Mouse (Mus musculus) megakaryocyte, embryonic 14.5 days (primary cell): ENCODE data around the gene Tmc4. TPM values are rescaled to one million over a fixed set of nuclear protein-coding genes. Genes with fewer than 3 reads are reported as not detected.
"Not testable (repeated sequence)": the region's sequence is repeated elsewhere in the genome, so short reads cannot be mapped to it uniquely, and the experiment has no call there.

Experiments
- H3K27me3 ChIP-seq: replicated peaks from 2 replicates; pipeline ENCODE3; 2012; ENCODE audit warnings: inconsistent platforms
- H3K36me3 ChIP-seq: replicated peaks from 2 replicates; pipeline ENCODE3; 2012; ENCODE audit warnings: low read length, inconsistent platforms, mixed read lengths
- H3K4me1 ChIP-seq: 2 replicates; pipeline ENCODE4 v1.6.1; 2012; ENCODE audit warnings: inconsistent platforms
- H3K4me3 ChIP-seq: replicated peaks from 2 replicates; pipeline ENCODE3; 2012; ENCODE audit warnings: moderate library complexity, mild to moderate bottlenecking, inconsistent platforms
- H3K9me3 ChIP-seq: 2 replicates; pipeline ENCODE4 v1.6.1; 2012; ENCODE audit warnings: inconsistent platforms
- FLI1 ChIP-seq: IDR thresholded peaks from 2 replicates; pipeline ENCODE4 v1.6.1; 2012; ENCODE audit warnings: low read length, inconsistent platforms, mixed read lengths
- GATA1 ChIP-seq: IDR thresholded peaks from 3 replicates; pipeline ENCODE4 v1.6.1; 2012; ENCODE audit warnings: mixed read lengths, low read length, inconsistent platforms, borderline replicate concordance
- polyA plus RNA-seq: library from polyadenylated mRNA; stranded (reverse); fragments of >175 nt; gene quantifications from 2 replicates; pipeline ENCODE4 v1.2.3, GENCODE M21; 2012; ENCODE audit warnings: low replicate concordance; ENCODE audit not compliant: insufficient read depth

Gene Tmc4
- polyA plus RNA-seq, result 3.3 and 9.3 TPM in 2 replicates

DNA sequence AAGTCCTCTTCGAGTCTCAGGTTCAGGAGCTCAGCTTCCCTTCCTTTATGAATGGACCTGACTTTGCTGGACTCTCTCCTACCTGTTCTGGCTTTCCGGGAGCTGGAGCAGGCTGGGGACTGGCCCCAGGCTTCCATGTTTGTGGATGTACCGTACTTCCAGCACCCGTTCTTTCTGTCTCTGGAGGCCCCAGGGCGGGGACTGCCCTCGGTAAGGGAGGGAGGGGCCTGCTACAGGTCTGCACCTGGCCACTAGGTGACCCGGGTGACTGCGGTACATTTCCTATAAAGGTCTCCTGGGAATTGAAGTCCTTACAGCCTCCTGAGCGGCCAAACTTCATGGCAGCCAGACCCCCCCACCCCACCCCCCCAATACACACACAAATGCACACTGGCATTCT lies at the start of gene Tmc4:
TSS of gene Tmc4 (minus strand) at position 212 of the 400 bp plus-strand sequence.
- no peak within 1 kb of the TSS for H3K4me3 ChIP-seq
- peaks cover 82% of the 10 kb centered on the region for H3K36me3 ChIP-seq
- H3K4me1 ChIP-seq, result peaks cover 77% of the 10 kb centered on the region
- H3K9me3 ChIP-seq, result no peaks in the 10 kb centered on the region
- TF ChIP-seq FLI1 (no peak), GATA1 (no peak)
- H3K27me3 ChIP-seq, result no peaks in the 10 kb centered on the region

DNA sequence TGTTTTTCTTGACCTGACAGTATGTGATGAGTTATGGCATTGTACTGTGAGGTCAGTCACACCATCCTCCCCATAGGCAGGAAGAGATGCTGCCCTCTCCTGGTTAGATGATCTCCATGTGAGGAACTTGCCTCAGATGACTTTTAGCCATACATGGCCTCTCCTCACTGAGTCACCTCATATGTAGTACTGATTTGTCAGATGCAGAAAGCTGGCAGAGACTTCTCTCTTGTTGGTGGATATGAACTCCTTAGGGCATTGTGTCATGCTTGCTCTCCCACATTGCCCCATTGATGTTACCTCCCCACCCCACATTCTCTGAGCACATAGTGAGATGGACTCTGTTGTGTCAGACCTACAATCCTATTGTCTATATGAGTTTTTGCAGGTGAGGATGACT lies 48.1 kb upstream of the Tmc4 start:
- not testable (repeated sequence) for H3K4me3 ChIP-seq, H3K4me1 ChIP-seq, H3K36me3 ChIP-seq, H3K9me3 ChIP-seq, H3K27me3 ChIP-seq

GRCm38 (mm10) chr7:3720268-3720667 lies 42.9 kb upstream of the Tmc4 start, which contains the start of gene Pirb:
Pirb (minus strand) TSS chr7:3720391.
- H3K27me3 ChIP-seq, H3K4me3 ChIP-seq, H3K36me3 ChIP-seq, H3K4me1 ChIP-seq, H3K9me3 ChIP-seq: not testable (repeated sequence)

GRCm38 (mm10) chr7:3715249-3715648 lies 37.9 kb upstream of the Tmc4 start:
- Histone ChIP-seq H3K9me3 (no peaks in the 10 kb centered on the region), H3K4me3 (no peak overlapping the region), H3K27me3 (peaks cover 13% of the 10 kb centered on the region), H3K4me1 (peaks cover 31% of the 10 kb centered on the region), H3K36me3 (no peaks in the 10 kb centered on the region)
- TF ChIP-seq FLI1 (no peak), GATA1 (no peak)

- Histone ChIP-seq H3K4me3 (no peak overlapping the region), H3K9me3 (no peaks in the 10 kb centered on the region), H3K36me3 (peaks cover 7% of the 10 kb centered on the region), H3K27me3 (peaks cover 13% of the 10 kb centered on the region), H3K4me1 (peaks cover 33% of the 10 kb centered on the region)
- TF ChIP-seq FLI1, result no peak
- TF ChIP-seq GATA1, result no peak
These were observed 35.0 kb upstream of the Tmc4 start for GRCm38 (mm10) chr7:3712264-3712942.

GRCm38 (mm10) chr7:3709000-3709399 lies 31.6 kb upstream of the Tmc4 start:
- TF ChIP-seq GATA1, result no peak
- no peak for TF ChIP-seq FLI1
- Histone ChIP-seq H3K36me3 (peaks cover 26% of the 10 kb centered on the region), H3K27me3 (peaks cover 6% of the 10 kb centered on the region), H3K9me3 (no peaks in the 10 kb centered on the region), H3K4me1 (peaks cover 39% of the 10 kb centered on the region), H3K4me3 (no peak overlapping the region)

GRCm38 (mm10) chr7:3708447-3708980 lies 31.2 kb upstream of the Tmc4 start:
- not testable (repeated sequence) for H3K4me3 ChIP-seq, H3K9me3 ChIP-seq, H3K27me3 ChIP-seq
- peaks cover 35% of the 10 kb centered on the region for H3K4me1 ChIP-seq
- peaks cover 26% of the 10 kb centered on the region for H3K36me3 ChIP-seq

GRCm38 (mm10) chr7:3707568-3708413 lies 30.4 kb upstream of the Tmc4 start:
- peaks cover 26% of the 10 kb centered on the region for H3K36me3 ChIP-seq
- no peak overlapping the region for H3K4me3 ChIP-seq
- peaks cover 31% of the 10 kb centered on the region for H3K4me1 ChIP-seq
- H3K9me3 ChIP-seq, result no peaks in the 10 kb centered on the region
- H3K27me3 ChIP-seq, result peaks cover 3% of the 10 kb centered on the region
- TF ChIP-seq GATA1, result no peak
- TF ChIP-seq FLI1, result no peak

GRCm38 (mm10) chr7:3707027-3707426 lies 29.7 kb upstream of the Tmc4 start:
- Histone ChIP-seq H3K36me3 (peaks cover 26% of the 10 kb centered on the region), H3K4me1 (peaks cover 27% of the 10 kb centered on the region), H3K27me3 (no peaks in the 10 kb centered on the region), H3K4me3 (peak overlapping the region; percentile 11), H3K9me3 (no peaks in the 10 kb centered on the region)
- TF ChIP-seq FLI1 (no peak), GATA1 (no peak; the same call in 2 of the 3 replicates)

DNA sequence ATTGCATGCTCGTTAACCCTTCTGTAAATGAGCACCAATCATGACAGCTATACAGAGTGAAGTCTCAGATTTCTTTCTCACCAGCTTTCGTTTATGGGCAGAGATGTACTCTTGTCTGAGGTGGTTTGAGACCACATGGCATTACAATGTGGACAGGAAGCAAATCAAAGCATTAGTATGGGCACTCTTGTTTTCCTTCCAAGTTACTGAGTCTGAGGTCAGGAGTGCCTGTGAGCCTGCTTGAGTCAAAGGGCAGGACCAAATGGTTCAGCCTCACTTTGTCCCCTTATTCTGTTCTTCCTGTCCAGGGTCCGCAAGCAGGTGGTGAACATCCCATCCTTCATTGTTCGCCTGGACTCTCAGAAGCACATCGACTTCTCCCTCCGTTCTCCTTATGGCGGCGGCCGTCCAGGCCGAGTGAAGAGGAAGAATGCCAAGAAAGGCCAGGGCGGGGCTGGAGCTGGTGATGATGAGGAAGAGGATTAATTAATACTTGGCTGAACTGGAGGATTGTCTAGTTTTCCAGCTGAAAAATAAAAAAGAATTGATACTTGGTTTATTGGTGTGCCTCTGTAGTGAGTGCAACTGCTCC lies 29.1 kb upstream of the Tmc4 start:
- TF ChIP-seq FLI1 (no peak), GATA1 (no peak)
- Histone ChIP-seq H3K27me3 (no peaks in the 10 kb centered on the region), H3K9me3 (no peaks in the 10 kb centered on the region), H3K4me3 (peak overlapping the region; percentile 85), H3K4me1 (peaks cover 27% of the 10 kb centered on the region), H3K36me3 (peaks cover 28% of the 10 kb centered on the region)
